Mouse (Mus musculus) C2C12 (cell line): ENCODE results near the gene Med16. TPM values are rescaled to one million over a fixed set of nuclear protein-coding genes. Genes with fewer than 3 reads are reported as not detected.
A peak's percentile ranks its signal among the peaks of the same experiment; 100 is the strongest.

Experiments
- H3K27me3 ChIP-seq: one replicate; pipeline ENCODE4 v1.6.1; 2011; ENCODE audit not compliant: control insufficient read depth, insufficient read depth, insufficient read length
- H3K36me3 ChIP-seq: one replicate; pipeline ENCODE4 v1.6.1; 2011; ENCODE audit not compliant: control insufficient read depth, insufficient read depth
- H3K4me3 ChIP-seq: one replicate; pipeline ENCODE4 v1.5.1; 2011; ENCODE audit warnings: mild to moderate bottlenecking, control low read depth; ENCODE audit not compliant: poor library complexity, insufficient read depth, severe bottlenecking
- H3K79me2 ChIP-seq: one replicate; pipeline ENCODE4 v1.6.1; 2011; ENCODE audit not compliant: control insufficient read depth, insufficient read depth
- H3K79me3 ChIP-seq: one replicate; pipeline ENCODE4 v1.6.1; 2011; ENCODE audit warnings: low read depth, control low read depth
- H3ac ChIP-seq: one replicate; pipeline ENCODE3; 2011; ENCODE audit warnings: low read depth; ENCODE audit not compliant: control insufficient read depth, insufficient read length
- CEBPB ChIP-seq: IDR thresholded peaks from one replicate; pipeline ENCODE4 v1.6.1; 2011; ENCODE audit warnings: low read depth, mild to moderate bottlenecking, control low read depth, moderate library complexity
- CTCF ChIP-seq: IDR thresholded peaks from one replicate; pipeline ENCODE4 v1.5.1; 2011; ENCODE audit not compliant: control insufficient read depth, insufficient read depth, insufficient read length
- FOSL1 ChIP-seq: IDR thresholded peaks from one replicate; pipeline ENCODE4 v1.8.0; 2011; ENCODE audit warnings: mild to moderate bottlenecking, low read length; ENCODE audit not compliant: poor library complexity, insufficient read depth, severe bottlenecking
- MAX ChIP-seq: IDR thresholded peaks from one replicate; pipeline ENCODE4 v1.6.1; 2011; ENCODE audit warnings: mild to moderate bottlenecking, control low read depth
- MYOD1 ChIP-seq: IDR thresholded peaks from one replicate; pipeline ENCODE4 v1.6.1; 2011; ENCODE audit warnings: low read depth; ENCODE audit not compliant: control insufficient read depth, insufficient read length
- MYOG ChIP-seq: IDR thresholded peaks from one replicate; pipeline ENCODE4 v1.6.1; 2011; ENCODE audit not compliant: control insufficient read depth, insufficient read length; ENCODE audit errors: extremely low read depth
- USF1 ChIP-seq: IDR thresholded peaks from one replicate; pipeline ENCODE4 v1.6.1; 2011; ENCODE audit warnings: low read depth, mild to moderate bottlenecking, control low read depth, moderate library complexity
- polyA plus RNA-seq: library from polyadenylated mRNA; unstranded; fragments of >200 nt; fragmentation: generic; extraction: Trizol; gene quantifications from one replicate; pipeline ENCODE4 v1.2.1, GENCODE M21; 2012; ENCODE audit warnings: missing spikeins

Med16 gene
- polyA plus RNA-seq, 1 experiment = 32.5 TPM

DNA sequence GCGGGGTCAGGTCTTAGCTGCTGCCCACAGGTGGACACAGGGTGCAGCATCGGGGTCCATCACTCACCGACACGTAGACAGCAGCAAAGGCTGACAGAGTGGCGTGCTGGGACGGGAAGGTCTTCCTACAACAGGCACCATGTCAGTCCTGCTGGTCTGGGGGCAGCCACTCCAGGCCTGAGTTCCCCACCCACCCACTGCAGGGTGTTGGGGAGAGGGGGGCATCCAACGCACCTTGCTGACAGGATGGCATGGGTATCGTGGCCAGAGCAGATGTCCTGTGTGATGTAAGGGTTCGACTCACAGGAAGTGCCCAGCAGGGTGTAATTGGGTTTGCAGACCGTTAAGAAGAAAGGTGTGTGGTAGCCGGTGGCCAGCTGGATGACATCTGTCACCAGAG is 42.1 kb downstream of the Med16 start:
- Histone ChIP-seq H3K79me3 (peaks cover 4% of the 10 kb centered on the region), H3ac (no peak overlapping the region), H3K27me3 (no peaks in the 10 kb centered on the region), H3K36me3 (peaks cover 34% of the 10 kb centered on the region), H3K79me2 (peaks cover 11% of the 10 kb centered on the region), H3K4me3 (no peak overlapping the region)
- no peak for TF ChIP-seq MYOG
- TF ChIP-seq CEBPB = no peak
- TF ChIP-seq CTCF = no peak
- TF ChIP-seq USF1 = no peak
- TF ChIP-seq FOSL1 = no peak
- TF ChIP-seq MAX = no peak
- TF ChIP-seq MYOD1 = no peak

DNA sequence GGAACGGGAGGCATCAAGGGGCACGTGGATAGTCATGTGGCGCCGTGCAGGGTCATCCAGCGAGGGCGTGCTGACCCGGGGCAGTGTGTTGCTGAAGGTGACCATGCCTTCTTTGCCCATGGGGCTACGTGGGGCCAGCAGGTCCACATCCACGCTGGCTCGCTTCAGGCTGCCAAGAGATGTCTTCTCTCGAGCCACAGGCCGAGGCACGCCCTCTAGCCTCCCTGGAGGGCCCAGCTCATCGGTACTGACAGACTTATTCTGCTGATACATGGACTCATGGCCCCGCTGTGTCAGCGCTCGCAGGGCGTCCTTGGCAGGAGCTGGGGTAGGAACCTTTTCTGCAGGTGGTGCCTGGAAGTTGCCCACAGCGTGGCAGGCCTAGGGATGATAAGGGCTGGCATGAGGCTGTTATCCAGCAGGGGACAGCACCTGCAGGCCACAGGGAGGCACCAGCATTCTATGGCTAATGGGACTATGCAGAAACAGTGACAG is 42.9 kb downstream of the Med16 start:
- H3K79me2 ChIP-seq = peaks cover 18% of the 10 kb centered on the region
- no peak overlapping the region for H3ac ChIP-seq
- peaks cover 9% of the 10 kb centered on the region for H3K79me3 ChIP-seq
- H3K27me3 ChIP-seq = no peaks in the 10 kb centered on the region
- no peak overlapping the region for H3K4me3 ChIP-seq
- peaks cover 42% of the 10 kb centered on the region for H3K36me3 ChIP-seq
- no peak for TF ChIP-seq USF1
- TF ChIP-seq FOSL1 = no peak
- TF ChIP-seq CEBPB = no peak
- TF ChIP-seq MYOD1 = no peak
- TF ChIP-seq CTCF = peak; percentile 21

GRCm38 (mm10) chr10:79865189-79865601 is 43.5 kb downstream of the Med16 start:
- H3K27me3 ChIP-seq = no peaks in the 10 kb centered on the region
- TF ChIP-seq CEBPB (no peak), USF1 (no peak), CTCF (no peak)
- H3K79me2 ChIP-seq = peaks cover 25% of the 10 kb centered on the region
- no peak overlapping the region for H3K4me3 ChIP-seq
- H3K36me3 ChIP-seq = peaks cover 48% of the 10 kb centered on the region
- H3ac ChIP-seq = no peak overlapping the region
- H3K79me3 ChIP-seq = peaks cover 14% of the 10 kb centered on the region

GRCm38 (mm10) chr10:79864351-79865188 is 44.2 kb downstream of the Med16 start:
- Histone ChIP-seq H3K79me3 (peaks cover 20% of the 10 kb centered on the region), H3K79me2 (peaks cover 31% of the 10 kb centered on the region), H3K36me3 (peaks cover 54% of the 10 kb centered on the region), H3K27me3 (no peaks in the 10 kb centered on the region), H3ac (no peak overlapping the region), H3K4me3 (no peak overlapping the region)
- no peak for TF ChIP-seq MAX
- TF ChIP-seq MYOD1 = no peak
- no peak for TF ChIP-seq MYOG
- no peak for TF ChIP-seq FOSL1
- TF ChIP-seq CEBPB = no peak
- TF ChIP-seq USF1 = no peak
- no peak for TF ChIP-seq CTCF

GRCm38 (mm10) chr10:79862925-79863324 is 45.8 kb downstream of the Med16 start:
- TF ChIP-seq CTCF (no peak), MYOD1 (no peak), USF1 (no peak), CEBPB (no peak), MYOG (no peak), FOSL1 (no peak), MAX (no peak)

More at GRCm38 (mm10) chr10:79862925-79863324, 45.8 kb downstream of the Med16 start:
- H3K79me3 ChIP-seq = peaks cover 36% of the 10 kb centered on the region
- H3K79me2 ChIP-seq = peaks cover 48% of the 10 kb centered on the region
- H3K36me3 ChIP-seq = peaks cover 71% of the 10 kb centered on the region
- no peak overlapping the region for H3ac ChIP-seq
- no peak overlapping the region for H3K4me3 ChIP-seq
- no peaks in the 10 kb centered on the region for H3K27me3 ChIP-seq
